Mouse (Mus musculus): Measurements from ENCODE around the gene Crnkl1. TPM values are rescaled to one million over a fixed set of nuclear protein-coding genes. Genes with fewer than 3 reads are reported as not detected.

Gene Crnkl1
- total RNA-seq, 1 experiment = 35.0 TPM

- Histone ChIP-seq H3K36me3 (ENCODE audit: control insufficient read depth, insufficient read depth, low read length, poor library complexity, severe bottlenecking) (no peaks in the 10 kb centered on the region), H3K4me1 (ENCODE audit: control insufficient read depth in 2 of 2, insufficient read depth in 2 of 2, low read length in 2 of 2, poor library complexity in 1 of 2) (no peaks in the 10 kb centered on the region), H3K27ac (ENCODE audit: insufficient read depth, low read depth, low read length, poor library complexity, severe bottlenecking) (no peak overlapping the region), H3K9ac (ENCODE audit: insufficient read depth, low read depth, low read length, poor library complexity, severe bottlenecking) (no peak overlapping the region), H3K4me3 (ENCODE audit: insufficient read depth in 1 of 2, low read depth in 1 of 2, low read length in 2 of 2, poor library complexity in 1 of 2, severe bottlenecking in 1 of 2) (no peak overlapping the region), H3K9me3 (ENCODE audit: control insufficient read depth, insufficient read depth, low read depth, low read length) (no peaks in the 10 kb centered on the region)
- DNase-seq (ENCODE audit: low read depth, low spot score) = no peak
- in situ Hi-C loops (cut with MboI; ENCODE audit: low sequenced_read_pairs in 2 of 2, unreplicated experiment in 2 of 2) = loop anchor here (25.0 kb wide), 2 partner anchors 256 to 456 kb away; partner anchors contain the start of gene Insm1 (in 1 of the 2)
- no peak for TF ChIP-seq HCFC1 (IDR thresholded peaks at IDR 0.05; ENCODE audit: borderline replicate concordance, insufficient read depth, low read length)
- TF ChIP-seq ZC3H11A (IDR thresholded peaks at IDR 0.05; ENCODE audit: borderline replicate concordance, low read depth, low read length) = no peak
- TF ChIP-seq MAFK (IDR thresholded peaks at IDR 0.05; ENCODE audit: insufficient read depth, low read depth, low read length) = no peak
- TF ChIP-seq ZNF384 (IDR thresholded peaks at IDR 0.05; ENCODE audit: low read depth, low read length) = no peak
- no peak for TF ChIP-seq CHD2 (IDR thresholded peaks at IDR 0.05; ENCODE audit: low read depth, low read length)
Measured at GRCm38 (mm10) chr2:145955844-145956243, 21.0 kb upstream of the Crnkl1 start.

GRCm38 (mm10) chr2:145952726-145953125, 17.9 kb upstream of the Crnkl1 start:
- no peak for TF ChIP-seq ZC3H11A (IDR thresholded peaks at IDR 0.05; ENCODE audit: borderline replicate concordance, low read depth, low read length)
- Histone ChIP-seq H3K4me3 (ENCODE audit: insufficient read depth in 1 of 2, low read depth in 1 of 2, low read length in 2 of 2, poor library complexity in 1 of 2, severe bottlenecking in 1 of 2) (no peak overlapping the region), H3K4me1 (ENCODE audit: control insufficient read depth in 2 of 2, insufficient read depth in 2 of 2, low read length in 2 of 2, poor library complexity in 1 of 2) (no peaks in the 10 kb centered on the region), H3K36me3 (ENCODE audit: control insufficient read depth, insufficient read depth, low read length, poor library complexity, severe bottlenecking) (no peaks in the 10 kb centered on the region), H3K9me3 (ENCODE audit: control insufficient read depth, insufficient read depth, low read depth, low read length) (no peaks in the 10 kb centered on the region), H3K27ac (ENCODE audit: insufficient read depth, low read depth, low read length, poor library complexity, severe bottlenecking) (no peak overlapping the region), H3K9ac (ENCODE audit: insufficient read depth, low read depth, low read length, poor library complexity, severe bottlenecking) (no peak overlapping the region)
- no peak for DNase-seq (ENCODE audit: low read depth, low spot score)
- in situ Hi-C loops (cut with MboI; ENCODE audit: low sequenced_read_pairs in 2 of 2, unreplicated experiment in 2 of 2) = loop anchor here (25.0 kb wide), 2 partner anchors 260 to 460 kb away; partner anchors contain the start of gene Insm1 (in 1 of the 2)

GRCm38 (mm10) chr2:145950239-145950638, 15.4 kb upstream of the Crnkl1 start:
- TF ChIP-seq CHD2 (IDR thresholded peaks at IDR 0.05; ENCODE audit: low read depth, low read length) (no peak), MAFK (IDR thresholded peaks at IDR 0.05; ENCODE audit: insufficient read depth, low read depth, low read length) (no peak), HCFC1 (IDR thresholded peaks at IDR 0.05; ENCODE audit: borderline replicate concordance, insufficient read depth, low read length) (no peak)
- no peak for DNase-seq (ENCODE audit: low read depth, low spot score)

GRCm38 (mm10) chr2:145949475-145950068, 14.8 kb upstream of the Crnkl1 start:
- H3K9ac ChIP-seq (ENCODE audit: insufficient read depth, low read depth, low read length, poor library complexity, severe bottlenecking) = no peak overlapping the region
- H3K36me3 ChIP-seq (ENCODE audit: control insufficient read depth, insufficient read depth, low read length, poor library complexity, severe bottlenecking) = no peaks in the 10 kb centered on the region
- in situ Hi-C loops (cut with MboI; ENCODE audit: low sequenced_read_pairs in 2 of 2, unreplicated experiment in 2 of 2) = loop anchor here (25.0 kb wide), 2 partner anchors 263 to 463 kb away; partner anchors contain the start of gene Insm1 (in 1 of the 2)
- no peaks in the 10 kb centered on the region for H3K4me1 ChIP-seq (ENCODE audit: control insufficient read depth in 2 of 2, insufficient read depth in 2 of 2, low read length in 2 of 2, poor library complexity in 1 of 2)
- no peak for TF ChIP-seq MAFK (IDR thresholded peaks at IDR 0.05; ENCODE audit: insufficient read depth, low read depth, low read length)
- TF ChIP-seq ZC3H11A (IDR thresholded peaks at IDR 0.05; ENCODE audit: borderline replicate concordance, low read depth, low read length) = no peak
- TF ChIP-seq ZNF384 (IDR thresholded peaks at IDR 0.05; ENCODE audit: low read depth, low read length) = no peak
- TF ChIP-seq HCFC1 (IDR thresholded peaks at IDR 0.05; ENCODE audit: borderline replicate concordance, insufficient read depth, low read length) = no peak
- TF ChIP-seq CHD2 (IDR thresholded peaks at IDR 0.05; ENCODE audit: low read depth, low read length) = no peak
- H3K4me3 ChIP-seq (ENCODE audit: insufficient read depth in 1 of 2, low read depth in 1 of 2, low read length in 2 of 2, poor library complexity in 1 of 2, severe bottlenecking in 1 of 2) = no peak overlapping the region
- no peak overlapping the region for H3K27ac ChIP-seq (ENCODE audit: insufficient read depth, low read depth, low read length, poor library complexity, severe bottlenecking)
- DNase-seq (ENCODE audit: low read depth, low spot score) = no peak
- H3K9me3 ChIP-seq (ENCODE audit: control insufficient read depth, insufficient read depth, low read depth, low read length) = no peaks in the 10 kb centered on the region

More at GRCm38 (mm10) chr2:145950239-145950638, 15.4 kb upstream of the Crnkl1 start:
- Histone ChIP-seq H3K4me1 (ENCODE audit: control insufficient read depth in 2 of 2, insufficient read depth in 2 of 2, low read length in 2 of 2, poor library complexity in 1 of 2) (no peaks in the 10 kb centered on the region), H3K27ac (ENCODE audit: insufficient read depth, low read depth, low read length, poor library complexity, severe bottlenecking) (no peak overlapping the region), H3K9me3 (ENCODE audit: control insufficient read depth, insufficient read depth, low read depth, low read length) (no peaks in the 10 kb centered on the region), H3K36me3 (ENCODE audit: control insufficient read depth, insufficient read depth, low read length, poor library complexity, severe bottlenecking) (no peaks in the 10 kb centered on the region), H3K9ac (ENCODE audit: insufficient read depth, low read depth, low read length, poor library complexity, severe bottlenecking) (no peak overlapping the region), H3K4me3 (ENCODE audit: insufficient read depth in 1 of 2, low read depth in 1 of 2, low read length in 2 of 2, poor library complexity in 1 of 2, severe bottlenecking in 1 of 2) (no peak overlapping the region)
- in situ Hi-C loops (cut with MboI; ENCODE audit: low sequenced_read_pairs in 2 of 2, unreplicated experiment in 2 of 2) = loop anchor here (25.0 kb wide), 2 partner anchors 262 to 462 kb away; partner anchors contain the start of gene Insm1 (in 1 of the 2)

All from ES-E14 (cell line).